Mouse (Mus musculus) right cerebral cortex, postnatal 4 days (tissue): ENCODE data around the gene Kcnab1.

Experiments used
- DNase-seq: peaks from one replicate; pipeline ENCODE4 v3.0.0-alpha.2; 2022

Gene Kcnab1

DNA sequence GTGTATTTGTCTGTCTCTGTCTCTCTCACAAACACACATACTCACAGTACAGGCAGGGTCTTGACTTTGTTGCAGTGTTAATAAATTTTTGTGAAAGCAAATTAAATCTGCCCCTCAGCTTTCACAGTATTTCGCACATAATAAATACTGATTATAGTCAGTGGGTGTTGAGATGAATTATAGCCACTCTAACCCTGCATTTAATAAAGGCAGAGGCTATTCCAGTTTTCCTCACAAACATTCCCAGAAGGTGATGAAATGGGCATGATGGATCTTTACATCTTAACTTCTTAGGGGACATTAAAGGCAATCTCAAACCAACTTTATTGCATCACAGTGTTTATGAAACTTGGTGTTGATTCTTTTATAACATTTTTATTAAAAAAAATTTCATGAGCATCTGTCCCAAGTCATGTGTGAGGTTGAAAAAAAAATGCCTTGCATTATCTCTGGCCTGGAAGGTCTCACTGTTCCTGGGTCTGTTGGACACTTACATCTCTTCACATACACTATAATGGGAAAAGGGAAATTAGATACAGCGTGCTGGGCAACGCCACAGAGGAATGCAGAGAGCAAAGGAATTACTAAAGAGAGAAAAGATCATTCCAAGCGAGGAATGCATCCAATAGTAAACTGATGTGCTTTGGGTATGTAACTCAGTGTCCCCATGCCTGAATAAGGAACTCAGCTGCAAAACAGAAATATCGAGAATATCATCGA, 95.3 kb downstream of the Kcnab1 start:
- DNase-seq, result no peak

DNA sequence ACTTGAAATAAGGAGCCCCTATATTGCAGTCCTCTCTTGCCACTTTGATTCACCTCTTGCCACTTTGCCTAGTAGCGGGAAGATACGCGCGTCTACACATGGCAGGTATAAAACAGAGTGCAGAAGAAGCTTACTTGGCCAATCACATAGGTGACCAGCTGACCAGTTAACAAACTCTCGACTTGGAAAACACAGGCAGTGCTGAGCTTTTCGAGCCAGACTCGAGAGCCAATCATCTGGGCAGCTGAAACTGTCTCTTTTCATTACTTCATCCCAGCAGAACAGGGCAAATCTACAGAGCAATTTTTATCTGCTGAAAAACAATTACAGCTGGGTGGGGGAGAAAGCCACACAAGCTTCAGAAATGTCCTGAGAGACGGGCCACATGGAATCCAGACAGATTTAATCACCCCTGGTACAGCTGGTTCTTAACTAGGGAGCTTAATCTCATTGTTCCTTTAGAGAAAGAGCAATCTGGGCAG, 96.4 kb downstream of the Kcnab1 start:
- no peak for DNase-seq

DNA sequence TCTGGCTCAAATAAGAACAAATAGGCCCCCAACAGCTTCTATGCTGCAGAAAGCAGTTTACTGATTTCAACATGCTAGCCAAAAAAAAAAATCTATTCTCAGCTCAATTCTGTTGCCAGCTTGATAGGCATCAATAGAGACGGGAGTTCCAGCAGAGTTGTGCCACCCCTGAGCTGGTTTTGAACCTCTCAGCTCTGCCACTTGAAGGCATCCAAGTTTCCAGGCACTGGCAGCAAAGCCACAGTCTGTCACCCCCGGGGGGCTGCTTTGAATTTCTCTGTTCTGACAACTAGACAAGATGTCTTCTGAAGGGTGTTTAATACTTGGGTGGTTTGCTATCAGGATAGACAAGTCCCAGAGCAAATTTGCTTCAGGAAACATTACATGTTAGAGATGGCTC, 104.5 kb downstream of the Kcnab1 start:
- DNase-seq, result no peak

DNA sequence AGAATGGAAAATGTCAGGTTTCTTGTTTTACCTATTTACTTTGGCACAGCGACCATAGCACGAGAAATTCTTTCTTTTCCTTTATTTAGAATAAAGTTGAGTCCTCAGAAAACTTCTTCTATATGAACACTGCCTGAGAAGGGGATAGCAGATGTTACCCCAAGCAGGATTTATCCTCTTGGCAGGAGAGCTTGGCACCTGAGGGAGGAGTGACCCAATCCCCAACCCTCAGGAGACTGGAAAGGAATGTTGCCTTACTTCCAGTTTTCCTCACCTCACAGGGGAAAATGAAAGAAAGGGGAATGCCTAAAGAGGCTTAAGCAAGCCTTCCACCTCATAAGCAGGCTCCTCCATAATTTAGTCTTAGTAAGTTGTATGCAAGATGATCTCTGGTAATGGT, 105.5 kb downstream of the Kcnab1 start:
- DNase-seq, result no peak

DNA sequence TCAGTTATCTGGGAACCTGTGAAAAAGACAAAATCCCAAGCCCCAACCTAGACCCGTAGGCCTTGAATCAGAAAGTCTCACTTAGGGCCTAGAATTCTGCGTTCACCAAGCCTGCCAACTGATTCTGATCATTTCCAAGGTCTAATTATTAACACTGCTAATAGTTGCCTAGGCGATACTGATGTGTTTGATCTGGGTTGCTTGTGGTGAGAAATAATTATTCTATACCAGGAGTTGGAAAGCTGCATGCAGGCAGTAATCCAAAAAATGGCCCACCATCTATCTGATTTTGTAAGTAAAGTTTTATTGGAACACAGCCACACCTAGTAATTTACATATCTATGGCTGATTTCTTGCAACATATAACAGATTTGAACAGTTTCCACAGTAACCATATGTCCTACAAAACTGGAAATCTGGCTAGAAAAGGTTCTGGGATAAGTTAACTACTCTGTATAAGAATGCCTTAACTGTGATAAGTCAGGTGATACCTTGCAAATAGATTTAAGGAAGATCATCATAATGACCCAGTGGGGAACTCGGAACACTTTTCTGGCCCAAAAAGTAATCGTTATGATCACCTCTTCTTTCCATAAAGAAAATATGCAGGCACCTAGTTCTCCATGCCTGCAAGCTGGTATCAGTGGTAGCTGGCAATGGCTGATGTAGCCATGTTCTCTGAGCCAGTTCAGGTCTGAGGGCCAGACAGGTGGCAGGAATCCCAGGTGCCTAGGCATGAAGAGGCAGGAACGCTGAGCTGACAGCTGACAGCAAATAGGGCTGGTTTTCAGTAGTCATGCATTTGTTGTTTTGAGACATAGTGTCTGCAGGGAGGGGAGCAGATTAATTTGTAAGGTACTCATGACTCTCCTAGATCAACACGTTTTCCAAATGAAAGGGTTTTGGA, 108.7 kb downstream of the Kcnab1 start:
- DNase-seq, result no peak

DNA sequence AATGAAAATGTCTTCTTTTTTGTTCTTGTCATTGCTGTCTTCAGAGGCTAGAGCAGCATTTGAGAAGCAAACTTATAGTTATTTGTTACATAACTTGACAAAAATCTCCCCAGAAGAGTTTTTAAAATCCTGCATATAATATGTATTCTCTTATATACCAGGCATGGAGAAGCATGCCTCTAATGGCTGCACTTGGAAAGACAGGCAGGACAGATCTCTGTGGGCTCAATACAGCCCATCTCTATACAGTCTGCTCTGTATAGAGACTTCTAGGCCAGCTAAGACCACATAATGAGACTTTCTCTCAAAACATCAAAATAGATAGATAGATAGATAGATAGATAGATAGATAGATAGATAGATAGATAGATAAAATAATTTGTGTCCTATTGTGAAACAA, 111.1 kb downstream of the Kcnab1 start:
- no peak for DNase-seq

DNA sequence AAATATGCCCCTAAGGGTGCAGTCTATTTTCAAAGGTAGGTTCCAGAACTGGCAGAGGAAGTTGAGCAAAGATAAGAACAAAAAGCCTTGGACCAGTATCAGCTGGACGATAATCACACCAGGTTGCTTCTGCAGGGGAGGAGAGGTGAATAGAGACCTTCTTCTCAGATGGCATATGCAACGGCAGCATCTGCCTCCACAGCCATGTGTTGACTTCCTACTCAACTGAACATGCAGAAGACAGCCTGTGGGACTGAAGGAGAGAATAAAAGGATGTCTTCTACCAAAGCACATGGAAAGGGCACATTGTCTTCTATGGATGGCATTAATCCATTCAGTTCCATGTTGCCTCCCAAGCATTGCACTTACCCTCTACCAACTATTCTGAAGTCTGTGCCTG, 114.5 kb downstream of the Kcnab1 start:
- no peak for DNase-seq

DNA sequence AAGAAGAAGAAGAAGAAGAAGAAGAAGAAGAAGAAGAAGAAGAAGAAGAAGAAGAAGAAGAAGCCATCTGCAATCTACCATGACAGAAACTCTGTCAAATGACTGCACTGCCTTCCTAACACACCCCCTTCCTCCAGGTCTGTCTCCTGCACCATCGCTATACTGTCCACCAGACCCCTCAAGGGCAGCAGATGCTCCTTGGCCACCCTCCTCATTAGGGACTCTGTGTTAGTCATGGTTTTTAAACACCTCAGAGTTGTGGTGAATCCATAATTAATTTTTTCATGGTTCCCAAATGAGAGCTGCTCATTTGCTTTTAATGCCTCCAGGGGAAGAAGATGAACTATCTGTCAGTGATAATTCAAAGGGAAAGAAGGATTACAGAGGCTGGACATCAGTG, 121.8 kb downstream of the Kcnab1 start:
- no peak for DNase-seq

DNA sequence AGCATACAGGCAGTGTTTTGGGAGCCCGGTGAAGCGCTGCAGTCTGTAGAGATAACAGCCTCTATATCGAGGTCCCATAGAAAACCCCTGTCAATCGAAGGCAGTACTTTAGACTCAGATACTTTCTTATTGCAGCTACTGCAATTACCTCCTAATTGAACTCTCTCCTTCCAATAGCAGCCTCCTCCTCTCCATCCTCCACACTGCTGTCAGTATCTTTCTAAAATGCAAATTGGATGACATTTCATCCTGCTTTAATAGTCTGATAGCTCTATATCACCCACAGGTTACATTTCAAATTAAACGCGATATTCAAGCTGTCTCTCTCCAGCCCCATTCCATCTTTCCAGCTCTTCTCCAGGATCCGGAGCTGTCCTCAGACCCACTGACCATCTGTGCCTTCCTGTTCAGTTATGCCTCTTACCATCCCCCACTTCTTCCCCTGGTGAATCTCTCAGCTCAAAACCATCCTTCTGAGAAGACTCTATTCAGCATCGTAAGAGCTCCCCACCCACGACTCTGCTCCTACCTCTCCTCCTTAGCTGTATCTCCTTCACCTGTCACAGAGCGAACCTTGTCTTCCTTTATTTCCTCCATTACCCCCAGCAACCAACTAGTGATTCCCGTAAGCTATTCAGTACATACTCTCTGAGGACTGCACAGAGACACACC, 122.4 kb downstream of the Kcnab1 start:
- no peak for DNase-seq

DNA sequence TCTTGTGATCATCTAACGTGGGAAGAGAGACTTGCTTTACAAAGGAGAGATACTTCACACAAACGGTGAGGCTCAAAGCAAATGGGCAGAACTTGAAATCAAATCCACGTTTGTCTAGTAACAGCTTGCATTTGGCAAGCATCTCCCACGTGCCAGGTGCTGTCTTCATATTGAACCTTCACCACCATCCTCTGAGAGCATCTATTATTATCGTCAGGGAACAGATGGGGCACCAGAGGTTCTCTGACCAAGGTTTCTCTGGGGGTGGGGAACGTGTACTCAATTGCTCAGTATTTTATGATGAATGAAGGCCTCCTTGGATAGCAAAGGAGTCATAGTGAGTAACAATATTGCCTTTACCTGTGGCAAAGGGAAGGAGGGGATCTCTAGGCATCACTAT, 139.8 kb downstream of the Kcnab1 start:
- no peak for DNase-seq

DNA sequence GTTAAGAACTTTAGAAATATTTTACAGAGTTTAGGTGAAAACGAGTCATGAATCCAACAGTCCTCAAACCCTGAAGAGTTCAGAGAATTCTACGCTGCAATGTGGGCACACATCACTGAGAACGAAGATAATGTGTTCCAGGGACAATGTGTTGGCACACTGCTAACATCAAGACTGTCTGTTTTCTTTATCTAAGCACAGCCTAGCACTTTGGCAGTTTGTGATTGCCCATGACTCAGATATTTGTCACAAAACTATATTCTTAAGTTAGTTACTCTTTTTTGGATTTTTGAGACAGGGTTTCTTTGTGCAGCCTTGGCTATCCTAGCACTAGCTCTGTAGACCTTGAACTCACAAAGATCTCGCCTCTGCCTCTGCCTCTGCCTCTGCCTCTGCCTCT, 151.3 kb downstream of the Kcnab1 start:
- DNase-seq, result no peak

DNA sequence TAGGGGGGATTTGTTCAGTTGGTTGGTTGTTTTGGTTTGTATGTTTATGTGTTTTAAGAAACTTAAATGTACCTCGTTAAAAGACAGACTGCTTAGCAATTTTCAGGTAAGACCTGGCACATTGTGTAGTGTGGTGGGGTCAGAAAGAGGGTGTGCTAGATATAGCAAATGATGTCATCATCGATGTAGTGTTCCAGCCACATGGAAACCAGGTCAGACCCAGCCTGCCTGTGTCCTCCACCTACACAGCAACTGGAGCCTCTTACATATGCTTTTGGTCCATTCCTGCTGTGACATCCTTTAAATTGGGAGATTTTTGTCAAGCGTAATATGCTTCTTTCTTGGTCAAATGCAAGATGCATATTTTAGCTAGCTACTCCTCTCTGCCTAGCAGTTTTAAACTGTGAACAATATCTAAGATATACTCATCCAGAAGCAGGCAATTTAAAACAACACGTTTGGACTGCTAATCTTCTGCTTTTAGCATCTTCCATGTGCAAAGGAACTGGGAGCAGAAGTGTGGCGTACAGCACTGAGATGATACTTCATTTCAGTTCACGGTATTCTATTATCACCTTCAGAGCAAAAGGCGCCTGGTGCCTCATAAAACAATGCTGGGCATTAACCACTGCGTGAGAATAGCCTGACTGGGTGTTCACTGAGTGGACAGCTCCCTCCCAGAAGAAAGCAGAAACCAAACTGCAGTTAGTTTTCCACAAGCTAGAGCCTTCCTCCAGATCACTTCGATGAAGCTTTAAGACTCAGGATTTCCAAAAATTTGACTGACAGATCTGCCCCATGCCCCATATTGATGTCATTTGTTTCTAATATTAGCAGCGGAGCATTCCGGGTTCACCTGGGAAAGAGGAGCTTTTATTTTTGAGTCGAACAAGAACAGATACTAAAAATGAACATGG, 153.6 kb downstream of the Kcnab1 start:
- DNase-seq, result no peak

DNA sequence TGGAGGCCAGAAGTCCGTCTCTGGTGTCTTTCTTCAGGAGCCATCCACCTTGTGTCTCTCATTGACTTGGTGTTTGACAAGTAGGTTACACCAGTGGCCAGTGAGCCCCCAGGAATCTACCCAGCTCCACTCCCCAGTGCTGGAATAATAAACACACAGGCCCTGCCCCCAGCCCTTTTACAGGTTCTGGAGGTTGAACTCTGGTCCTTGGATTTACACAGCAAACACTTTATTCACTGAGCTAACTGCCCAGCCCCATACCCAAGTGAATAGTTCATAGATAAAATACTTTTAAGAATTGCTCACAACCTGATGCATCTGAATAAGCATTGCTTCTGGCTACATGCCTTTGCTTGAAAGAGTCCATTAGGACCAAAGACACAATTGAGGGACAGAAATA, 164.1 kb downstream of the Kcnab1 start:
- DNase-seq, result no peak

DNA sequence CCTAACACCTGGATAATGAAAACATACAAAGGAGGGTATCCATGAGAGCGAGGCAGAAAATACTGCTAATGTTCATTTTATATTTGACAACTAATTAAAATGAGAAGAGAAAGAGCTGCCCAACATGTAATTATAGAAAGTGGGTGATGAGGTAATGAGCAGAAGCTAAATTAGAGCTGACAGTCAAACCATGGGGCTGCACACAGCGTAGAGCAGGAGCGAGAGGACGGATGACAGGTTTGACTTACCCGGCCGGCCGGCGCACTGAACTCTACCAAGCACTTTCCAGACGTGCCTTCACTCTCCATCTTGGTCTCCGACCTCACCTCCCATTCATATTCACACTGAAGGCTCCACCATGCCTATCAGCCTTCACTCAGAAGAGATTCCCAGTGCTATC, 168.6 kb downstream of the Kcnab1 start:
- DNase-seq, result no peak

DNA sequence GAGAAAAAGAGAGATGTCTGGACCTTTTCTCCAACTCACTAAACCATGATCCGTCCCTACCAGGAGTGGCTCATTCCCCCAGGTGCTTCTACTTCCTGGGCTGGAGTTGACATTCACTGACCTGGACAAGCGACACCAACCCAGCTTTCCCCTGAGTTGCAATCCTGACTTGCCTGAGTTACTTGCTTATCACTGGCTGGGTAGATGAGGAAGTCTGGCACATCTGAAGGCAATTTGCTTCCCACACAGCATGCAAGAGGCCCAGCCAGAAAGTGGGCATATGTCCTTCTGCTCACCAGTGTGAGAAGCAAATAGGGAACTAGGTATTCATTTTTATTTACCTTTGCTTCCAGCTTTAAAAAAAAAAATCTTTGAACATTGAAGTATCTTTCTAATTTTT, 174.2 kb downstream of the Kcnab1 start:
- DNase-seq, result no peak

DNA sequence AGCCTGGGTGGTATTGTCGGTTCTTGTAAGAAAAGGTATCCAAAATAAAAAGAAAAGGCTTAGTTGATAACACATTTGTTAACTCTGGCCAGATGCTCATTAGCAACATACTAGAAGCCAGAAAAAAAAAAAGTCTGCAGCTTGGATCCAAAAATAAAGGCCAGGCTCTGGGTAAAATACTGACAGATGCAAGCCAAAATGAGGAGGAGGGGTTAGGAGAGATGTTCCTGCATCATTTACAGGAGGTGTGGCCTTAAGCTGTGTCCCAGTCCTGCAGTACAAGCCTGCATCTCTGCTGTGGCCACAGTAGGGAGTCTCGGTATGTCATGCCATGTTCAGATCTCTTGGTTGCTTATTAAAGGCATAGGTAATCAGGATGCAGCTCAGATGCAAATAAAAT, 179.8 kb downstream of the Kcnab1 start:
- DNase-seq, result no peak

DNA sequence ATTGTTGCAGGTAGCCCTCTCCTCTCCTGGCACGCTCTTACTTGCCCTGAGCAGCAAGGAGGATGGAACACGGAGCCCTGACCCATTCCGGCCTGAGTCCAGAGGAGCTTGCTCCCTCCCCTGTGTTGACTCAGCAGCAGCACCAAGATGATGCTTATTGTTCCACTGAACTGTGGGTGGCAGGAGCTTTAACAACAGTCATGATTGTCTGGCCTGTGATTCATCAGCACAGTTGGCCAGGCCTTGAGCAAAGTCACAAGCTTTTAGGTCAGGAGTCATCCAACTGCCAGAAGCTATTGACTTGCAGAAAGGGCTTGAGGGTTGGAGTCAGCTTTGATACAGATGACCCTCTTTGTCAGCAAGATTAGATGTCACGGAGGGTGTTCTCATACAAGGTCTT, 187.8 kb downstream of the Kcnab1 start:
- DNase-seq, result no peak

DNA sequence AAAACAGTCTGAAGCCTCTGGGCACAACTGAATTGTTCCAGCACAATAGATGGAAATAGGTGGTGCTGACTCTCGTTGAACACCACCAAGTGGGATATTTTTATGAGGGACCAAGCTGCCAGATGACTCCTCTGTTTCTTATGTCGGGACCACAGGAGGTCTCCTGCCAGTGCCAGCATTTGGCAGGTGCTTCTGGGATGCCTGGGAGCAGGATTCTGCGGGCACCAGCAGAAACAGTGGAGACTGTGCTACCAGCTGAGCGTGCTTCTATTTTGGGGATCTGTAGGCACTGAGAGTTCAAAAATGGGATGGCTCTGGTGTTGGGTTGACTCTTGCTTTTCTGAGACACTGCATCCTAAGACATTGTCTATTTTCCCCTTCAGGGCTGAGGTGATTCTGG, 190.0 kb downstream of the Kcnab1 start:
- no peak for DNase-seq

DNA sequence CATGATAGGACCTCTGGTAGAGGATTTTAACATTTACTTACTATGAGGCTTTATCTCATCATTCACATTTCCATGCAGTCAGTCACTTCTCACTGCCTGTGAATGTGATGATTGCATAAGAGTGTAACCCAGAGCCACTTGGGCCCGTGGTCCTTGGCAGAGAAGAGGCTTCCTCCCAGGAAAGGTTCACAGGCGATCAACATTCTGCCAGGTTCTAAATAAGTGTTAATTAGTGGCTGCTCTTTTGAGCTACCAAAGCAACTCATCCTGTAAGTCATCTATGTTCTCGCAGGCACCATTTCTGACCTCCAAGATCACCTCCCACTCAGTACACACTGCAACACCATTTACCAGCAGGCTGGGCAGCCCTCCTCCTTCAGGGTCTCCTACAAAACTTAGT, 192.3 kb downstream of the Kcnab1 start:
- no peak for DNase-seq

DNA sequence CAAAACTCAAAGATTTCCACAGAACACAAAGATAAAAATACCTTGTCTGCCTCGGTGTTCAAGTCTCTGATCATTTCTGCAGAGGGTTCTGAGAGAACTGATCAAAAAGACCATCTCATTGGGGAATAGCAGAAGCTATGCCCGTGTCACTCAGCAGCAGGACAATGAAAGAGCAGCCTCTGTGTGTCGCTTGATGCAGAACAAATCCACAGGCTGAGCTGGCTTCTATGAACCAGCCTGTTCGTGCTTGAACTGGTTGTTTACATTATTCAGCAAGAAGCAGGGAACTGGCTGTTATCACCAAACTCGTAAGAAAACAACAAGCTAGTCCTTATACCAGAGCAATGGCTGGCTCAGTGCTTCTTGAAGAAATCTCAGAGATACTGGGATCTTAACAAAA, 193.4 kb downstream of the Kcnab1 start:
- no peak for DNase-seq

DNA sequence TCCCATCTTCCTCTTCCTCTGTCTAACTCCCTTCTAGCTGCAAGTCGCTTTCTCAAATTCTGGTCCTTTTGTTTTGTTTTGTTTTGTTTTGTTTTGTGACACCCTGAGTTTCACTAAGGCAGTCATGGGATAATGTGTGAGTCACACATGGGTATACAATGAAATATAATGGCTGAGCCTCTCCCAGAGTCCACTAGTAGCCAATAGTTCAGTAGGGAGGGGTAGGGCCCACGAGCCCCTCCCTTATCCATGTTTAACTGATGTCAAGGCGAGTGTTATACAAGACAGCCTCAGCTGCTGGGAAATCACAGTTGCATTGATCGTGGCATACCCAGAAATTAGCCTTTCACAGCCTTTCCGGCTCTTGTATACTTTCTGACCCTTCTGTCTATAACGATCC, 206.7 kb downstream of the Kcnab1 start:
- no peak for DNase-seq

DNA sequence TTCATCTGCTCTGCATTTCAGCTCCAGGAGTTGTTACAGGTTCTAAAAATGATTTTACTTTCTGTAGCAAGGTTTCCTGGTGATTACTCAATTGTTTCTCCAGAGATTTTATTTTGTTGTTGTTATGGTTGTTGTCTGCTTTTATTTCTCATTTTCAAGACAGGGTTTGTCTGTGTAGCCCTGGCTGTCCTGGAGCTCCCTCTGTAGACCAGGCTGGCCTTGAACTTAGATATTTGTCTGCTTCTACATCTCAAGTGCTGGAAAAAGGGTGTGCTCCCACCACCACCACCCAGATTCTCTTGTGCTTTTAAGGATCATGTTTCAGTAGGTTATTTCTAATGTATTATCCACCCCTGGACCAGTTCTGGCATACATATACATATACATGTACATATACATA, 207.6 kb downstream of the Kcnab1 start:
- no peak for DNase-seq
